Mouse (Mus musculus): ENCODE results near the gene Cpvl. TPM values are rescaled to one million over a fixed set of nuclear protein-coding genes. Genes with fewer than 3 reads are reported as not detected.
A peak's percentile ranks its signal among the peaks of the same experiment; 100 is the strongest.

Gene Cpvl
- polyA plus RNA-seq (2015; fragmentation: Nextera tagmentation; extraction: Ambion mirVana) = 0.11 TPM in 1 of 2 replicates, not detected in the other

GRCm38 (mm10) chr6:53978571-53978970, at the start of gene Cpvl:
TSS of gene Cpvl (minus strand) at chr6:53978671.
- H3K4me1 ChIP-seq = peaks cover 7% of the 10 kb centered on the region
- no peaks in the 10 kb centered on the region for H3K36me3 ChIP-seq (ENCODE audit: poor library complexity, severe bottlenecking)
- no peak within 1 kb of the TSS for H3K4me3 ChIP-seq
- H3K9me3 ChIP-seq (replicated peaks) = no peaks in the 10 kb centered on the region
- no peak for ATAC-seq
- H3K9ac ChIP-seq = no peak within 1 kb of the TSS
- no peaks in the 10 kb centered on the region for H3K27me3 ChIP-seq
- H3K4me2 ChIP-seq = no peak within 1 kb of the TSS
- 93% methylated on average over 5 of the region's 5 CpGs for WGBS
- H3K27ac ChIP-seq = no peak within 1 kb of the TSS

GRCm38 (mm10) chr6:54023846-54024245, 45.4 kb upstream of the Cpvl start:
- WGBS = 95% methylated on average over 5 of the region's 5 CpGs
- no peaks in the 10 kb centered on the region for H3K4me1 ChIP-seq
- no peak overlapping the region for H3K4me2 ChIP-seq
- no peak overlapping the region for H3K27ac ChIP-seq
- no peak overlapping the region for H3K4me3 ChIP-seq
- no peak for ATAC-seq
- H3K9ac ChIP-seq = no peak overlapping the region
- H3K36me3 ChIP-seq (ENCODE audit: poor library complexity, severe bottlenecking) = no peaks in the 10 kb centered on the region
- H3K27me3 ChIP-seq = no peaks in the 10 kb centered on the region
- H3K9me3 ChIP-seq (replicated peaks) = no peaks in the 10 kb centered on the region

- Histone ChIP-seq H3K4me2 (no peak overlapping the region; the same call in 1 of the 2 replicates), H3K27me3 (no peaks in the 10 kb centered on the region), H3K4me1 (no peaks in the 10 kb centered on the region), H3K9ac (no peak overlapping the region), H3K9me3 (replicated peaks) (no peaks in the 10 kb centered on the region), H3K27ac (no peak overlapping the region), H3K36me3 (ENCODE audit: poor library complexity, severe bottlenecking) (no peaks in the 10 kb centered on the region), H3K4me3 (no peak overlapping the region)
- no peak for ATAC-seq
- WGBS = 55% methylated on average over 15 of the region's 15 CpGs
These were observed 42.8 kb upstream of the Cpvl start for GRCm38 (mm10) chr6:54021123-54021789.

GRCm38 (mm10) chr6:54018861-54019260, 40.4 kb upstream of the Cpvl start:
- Histone ChIP-seq H3K27ac (no peak overlapping the region), H3K4me2 (no peak overlapping the region), H3K27me3 (no peaks in the 10 kb centered on the region), H3K9ac (no peak overlapping the region), H3K4me1 (no peaks in the 10 kb centered on the region), H3K36me3 (ENCODE audit: poor library complexity, severe bottlenecking) (no peaks in the 10 kb centered on the region), H3K9me3 (replicated peaks) (no peaks in the 10 kb centered on the region), H3K4me3 (no peak overlapping the region)
- ATAC-seq = no peak
- 84% methylated on average over 5 of the region's 5 CpGs for WGBS

- Histone ChIP-seq H3K9me3 (replicated peaks) (no peaks in the 10 kb centered on the region), H3K4me1 (no peaks in the 10 kb centered on the region), H3K27me3 (no peaks in the 10 kb centered on the region), H3K36me3 (ENCODE audit: poor library complexity, severe bottlenecking) (no peaks in the 10 kb centered on the region), H3K27ac (no peak overlapping the region), H3K4me3 (no peak overlapping the region), H3K9ac (no peak overlapping the region), H3K4me2 (no peak overlapping the region)
- ATAC-seq = no peak
- WGBS = 79% methylated on average over 2 of the region's 2 CpGs
These were observed 39.6 kb upstream of the Cpvl start for GRCm38 (mm10) chr6:54018038-54018437.

GRCm38 (mm10) chr6:54012163-54012562, 33.7 kb upstream of the Cpvl start:
- no peaks in the 10 kb centered on the region for H3K36me3 ChIP-seq (ENCODE audit: poor library complexity, severe bottlenecking)
- no peaks in the 10 kb centered on the region for H3K9me3 ChIP-seq (replicated peaks)
- WGBS = 96% methylated on average over 1 of the region's 1 CpGs
- H3K4me1 ChIP-seq = peaks cover 20% of the 10 kb centered on the region
- H3K9ac ChIP-seq = no peak overlapping the region
- H3K4me3 ChIP-seq = no peak overlapping the region
- H3K27me3 ChIP-seq = no peaks in the 10 kb centered on the region
- no peak overlapping the region for H3K27ac ChIP-seq
- no peak for ATAC-seq
- no peak overlapping the region for H3K4me2 ChIP-seq

- H3K9me3 ChIP-seq (replicated peaks) = no peaks in the 10 kb centered on the region
- H3K36me3 ChIP-seq (ENCODE audit: poor library complexity, severe bottlenecking) = no peaks in the 10 kb centered on the region
- no peaks in the 10 kb centered on the region for H3K27me3 ChIP-seq
- 53% methylated on average over 9 of the region's 9 CpGs for WGBS
- no peak for ATAC-seq
- H3K4me3 ChIP-seq = no peak overlapping the region
- H3K4me1 ChIP-seq = peaks cover 20% of the 10 kb centered on the region
- H3K9ac ChIP-seq = no peak overlapping the region
- no peak overlapping the region for H3K27ac ChIP-seq
- H3K4me2 ChIP-seq = no peak overlapping the region
These were observed 31.9 kb upstream of the Cpvl start for GRCm38 (mm10) chr6:54010362-54010761.

GRCm38 (mm10) chr6:54009293-54009692, 30.8 kb upstream of the Cpvl start:
- peaks cover 20% of the 10 kb centered on the region for H3K4me1 ChIP-seq
- H3K9me3 ChIP-seq (replicated peaks) = no peaks in the 10 kb centered on the region
- H3K4me2 ChIP-seq = no peak overlapping the region
- no peaks in the 10 kb centered on the region for H3K27me3 ChIP-seq
- no peak overlapping the region for H3K9ac ChIP-seq
- H3K36me3 ChIP-seq (ENCODE audit: poor library complexity, severe bottlenecking) = no peaks in the 10 kb centered on the region
- H3K27ac ChIP-seq = no peak overlapping the region
- no peak overlapping the region for H3K4me3 ChIP-seq
- 30% methylated on average over 4 of the region's 4 CpGs for WGBS
- no peak for ATAC-seq

GRCm38 (mm10) chr6:54008448-54009120, 30.1 kb upstream of the Cpvl start:
- Histone ChIP-seq H3K36me3 (ENCODE audit: poor library complexity, severe bottlenecking) (no peaks in the 10 kb centered on the region), H3K27ac (peak overlapping the region; percentile 53), H3K9ac (no peak overlapping the region), H3K9me3 (replicated peaks) (no peaks in the 10 kb centered on the region), H3K4me2 (peak overlapping the region; percentile 19), H3K4me1 (peaks cover 20% of the 10 kb centered on the region), H3K4me3 (no peak overlapping the region), H3K27me3 (no peaks in the 10 kb centered on the region)
- no peak for ATAC-seq
- 65% methylated on average over 16 of the region's 16 CpGs for whole genome bisulfite sequencing

GRCm38 (mm10) chr6:54005302-54005701, 26.8 kb upstream of the Cpvl start:
- Histone ChIP-seq H3K27ac (no peak overlapping the region), H3K36me3 (ENCODE audit: poor library complexity, severe bottlenecking) (no peaks in the 10 kb centered on the region), H3K9me3 (replicated peaks) (no peaks in the 10 kb centered on the region; the same call in 1 of the 2 replicates), H3K4me1 (peaks cover 17% of the 10 kb centered on the region), H3K9ac (no peak overlapping the region), H3K4me3 (no peak overlapping the region), H3K4me2 (no peak overlapping the region), H3K27me3 (no peaks in the 10 kb centered on the region)
- ATAC-seq = no peak
- WGBS = 82% methylated on average over 4 of the region's 4 CpGs

GRCm38 (mm10) chr6:53996226-53996955, 17.9 kb upstream of the Cpvl start:
- H3K4me3 ChIP-seq = no peak overlapping the region
- H3K27ac ChIP-seq = no peak overlapping the region
- H3K36me3 ChIP-seq (ENCODE audit: poor library complexity, severe bottlenecking) = no peaks in the 10 kb centered on the region
- H3K4me1 ChIP-seq = no peaks in the 10 kb centered on the region
- no peak overlapping the region for H3K4me2 ChIP-seq
- H3K9me3 ChIP-seq (replicated peaks) = peaks cover 3% of the 10 kb centered on the region; the same call in 1 of the 2 replicates
- ATAC-seq = no peak
- H3K9ac ChIP-seq = no peak overlapping the region
- WGBS = 93% methylated on average over 3 of the region's 3 CpGs
- H3K27me3 ChIP-seq = no peaks in the 10 kb centered on the region

- no peak for ATAC-seq
- Histone ChIP-seq H3K27me3 (no peaks in the 10 kb centered on the region), H3K27ac (no peak overlapping the region), H3K36me3 (ENCODE audit: poor library complexity, severe bottlenecking) (no peaks in the 10 kb centered on the region), H3K9me3 (replicated peaks) (0 out of 2 replicates have a peak, but pooled peaks cover 3% of the 10 kb centered on the region), H3K4me1 (no peaks in the 10 kb centered on the region), H3K4me3 (no peak overlapping the region), H3K9ac (no peak overlapping the region), H3K4me2 (no peak overlapping the region)
- 77% methylated on average over 4 of the region's 4 CpGs for WGBS
These were observed 17.0 kb upstream of the Cpvl start for GRCm38 (mm10) chr6:53995519-53995918.
